Mouse (Mus musculus) liver, embryonic 11.5 days (tissue): ENCODE results near the gene Phf10. TPM values are rescaled to one million over a fixed set of nuclear protein-coding genes. Genes with fewer than 3 reads are reported as not detected.
"Not testable (repeated sequence)": the region's sequence is repeated elsewhere in the genome, so short reads cannot be mapped to it uniquely, and the experiment has no call there.

Experiments
- ATAC-seq: fragments of 200-750 bp; cut with Nextera tagmentation; replicated peaks from 2 replicates; pipeline ENCODE4 v1.8.0; 2017; ENCODE audit warnings: moderate number of reproducible peaks, mild to moderate bottlenecking, moderate TSS enrichment, moderate library complexity; ENCODE audit not compliant: low FRiP score
- DNase-seq: peaks from one replicate; pipeline ENCODE4 v3.0.0-alpha.2; 2017; ENCODE audit warnings: low spot score
- H3K27ac ChIP-seq: fragments of 300-500 bp; sonication (generic); 2 replicates; pipeline ENCODE4 v1.5.1; 2014; ENCODE audit warnings: mild to moderate bottlenecking, low read depth, low read length, control low read depth
- H3K27me3 ChIP-seq: fragments of 300-500 bp; sonication (generic); replicated peaks from 2 replicates; pipeline ENCODE4 v1.6.1; 2014; ENCODE audit warnings: low read length, mixed read lengths; ENCODE audit not compliant: control insufficient read depth, insufficient read depth
- H3K36me3 ChIP-seq: fragments of 300-500 bp; sonication (generic); 2 replicates; pipeline ENCODE4 v1.6.1; 2014; ENCODE audit warnings: mild to moderate bottlenecking, low read length, moderate library complexity, mixed read lengths; ENCODE audit not compliant: control insufficient read depth, insufficient read depth
- H3K4me1 ChIP-seq: fragments of 300-500 bp; sonication (generic); replicated peaks from 2 replicates; pipeline ENCODE4 v1.6.1; 2014; ENCODE audit warnings: low read length, mixed read lengths; ENCODE audit not compliant: control insufficient read depth, insufficient read depth
- H3K4me2 ChIP-seq: fragments of 300-500 bp; sonication (generic); 2 replicates; pipeline ENCODE4 v1.6.1; 2014; ENCODE audit warnings: mild to moderate bottlenecking, control low read depth, moderate library complexity
- H3K4me3 ChIP-seq: fragments of 300-500 bp; sonication (generic); 2 replicates; pipeline ENCODE4 v1.5.1; 2014; ENCODE audit warnings: low read depth, low read length, control low read depth
- H3K9ac ChIP-seq: fragments of 300-500 bp; sonication (generic); 2 replicates; pipeline ENCODE4 v1.6.1; 2014; ENCODE audit warnings: low read depth, low read length, control low read depth
- H3K9me3 ChIP-seq: fragments of 300-500 bp; sonication (generic); 2 replicates; pipeline ENCODE4 v1.6.1; 2016; ENCODE audit warnings: low read length, inconsistent platforms, mixed read lengths; ENCODE audit not compliant: control insufficient read depth
- WGBS: fragments of 180-500 bp; shearing (Covaris S2); extraction: QIAGEN DNeasy Blood & Tissue Kit; methylation state at CpG from one replicate; pipeline ENCODE4 v1.1.7; 2014; 5-methylcytosine and 5-hydroxymethylcytosine counted together
- polyA plus RNA-seq: library from polyadenylated mRNA; unstranded; fragments of >200 nt; fragmentation: Nextera tagmentation; extraction: Ambion mirVana; gene quantifications from 2 replicates; pipeline ENCODE4 v1.2.1, GENCODE M21; 2014

Phf10 gene
- polyA plus RNA-seq, 1 experiment from 2014 or later: 137 TPM

GRCm38 (mm10) chr17:14978362-14979038 lies 17.4 kb upstream of the Phf10 start, which contains the start of the genes 9030025P20Rik and Gm3417:
Gene 9030025P20Rik, plus strand, starts transcription at chr17:14978468.
Gene Gm3417, minus strand, starts transcription at chr17:14978790.
- not testable (repeated sequence) for H3K27ac ChIP-seq, H3K9me3 ChIP-seq, H3K4me1 ChIP-seq, H3K4me3 ChIP-seq, H3K4me2 ChIP-seq, H3K27me3 ChIP-seq, H3K36me3 ChIP-seq, H3K9ac ChIP-seq, DNase-seq
- WGBS: no CpG with 5 or more reads among the region's 60 CpGs
- peak; percentile 95 for ATAC-seq

GRCm38 (mm10) chr17:14977718-14978361 lies 16.8 kb upstream of the Phf10 start:
- not testable (repeated sequence) for H3K36me3 ChIP-seq, H3K27ac ChIP-seq, H3K4me3 ChIP-seq, H3K9me3 ChIP-seq, H3K27me3 ChIP-seq, H3K4me2 ChIP-seq, H3K4me1 ChIP-seq, H3K9ac ChIP-seq, DNase-seq
- ATAC-seq: peak; percentile 64
- WGBS: 7% methylated on average over 4 of the region's 7 CpGs

GRCm38 (mm10) chr17:14968373-14968913 lies 7.4 kb upstream of the Phf10 start:
- H3K27ac ChIP-seq, DNase-seq, H3K4me1 ChIP-seq, H3K27me3 ChIP-seq, H3K4me2 ChIP-seq, H3K9me3 ChIP-seq, H3K36me3 ChIP-seq, H3K4me3 ChIP-seq, H3K9ac ChIP-seq: not testable (repeated sequence)
- WGBS: no CpG with 5 or more reads among the region's 6 CpGs
- ATAC-seq: peak; percentile 87

GRCm38 (mm10) chr17:14961557-14962154 lies 583 bp upstream of the Phf10 start:
- DNase-seq: not testable (repeated sequence)

GRCm38 (mm10) chr17:14960520-14960919 lies 553 bp downstream of the Phf10 start:
- Histone ChIP-seq H3K36me3 (peaks cover 9% of the 10 kb centered on the region; the same call in 1 of the 2 replicates), H3K27ac (peak overlapping the region; percentile 82), H3K4me2 (peak overlapping the region; percentile 82), H3K4me3 (peak overlapping the region; percentile 76), H3K4me1 (peaks cover 19% of the 10 kb centered on the region), H3K27me3 (no peaks in the 10 kb centered on the region), H3K9ac (peak overlapping the region; percentile 88), H3K9me3 (no peaks in the 10 kb centered on the region)
- peak; percentile 7 for ATAC-seq
- peak; percentile 40 for DNase-seq
- under 1% methylated on average over 20 of the region's 23 CpGs for WGBS

More at GRCm38 (mm10) chr17:14961557-14962154, 583 bp upstream of the Phf10 start:
- not testable (repeated sequence) for H3K36me3 ChIP-seq, H3K4me3 ChIP-seq, H3K4me2 ChIP-seq, H3K27me3 ChIP-seq, H3K27ac ChIP-seq, H3K9me3 ChIP-seq, H3K9ac ChIP-seq
- peak; percentile 78 for ATAC-seq
- whole genome bisulfite sequencing: no CpG with 5 or more reads among the region's 44 CpGs
- H3K4me1 ChIP-seq: peaks cover 19% of the 10 kb centered on the region

- 33% methylated on average over 3 of the region's 3 CpGs for WGBS
- peak overlapping the region; percentile 48; the same call in 1 of the 2 replicates for H3K27ac ChIP-seq
- DNase-seq (no peak), ATAC-seq (no peak)
- no peaks in the 10 kb centered on the region for H3K27me3 ChIP-seq
- H3K9ac ChIP-seq: peak overlapping the region; percentile 66
- peaks cover 9% of the 10 kb centered on the region; the same call in 1 of the 2 replicates for H3K36me3 ChIP-seq
- no peaks in the 10 kb centered on the region for H3K9me3 ChIP-seq
- H3K4me2 ChIP-seq: peak overlapping the region; percentile 82
- H3K4me3 ChIP-seq: peak overlapping the region; percentile 76
- H3K4me1 ChIP-seq: peaks cover 19% of the 10 kb centered on the region
Measured at GRCm38 (mm10) chr17:14959979-14960378, 1.1 kb downstream of the Phf10 start.

GRCm38 (mm10) chr17:14958686-14959327 lies 2.3 kb downstream of the Phf10 start:
- ATAC-seq: no peak
- peak overlapping the region; percentile 7; the same call in 1 of the 2 replicates for H3K27ac ChIP-seq
- peaks cover 19% of the 10 kb centered on the region for H3K4me1 ChIP-seq
- WGBS: 66% methylated on average over 5 of the region's 5 CpGs
- no peaks in the 10 kb centered on the region for H3K9me3 ChIP-seq
- peak overlapping the region; percentile 20; the same call in 1 of the 2 replicates for H3K9ac ChIP-seq
- H3K4me3 ChIP-seq: peak overlapping the region; percentile 28; the same call in 1 of the 2 replicates
- no peak for DNase-seq
- H3K4me2 ChIP-seq: peak overlapping the region; percentile 82
- peaks cover 14% of the 10 kb centered on the region for H3K36me3 ChIP-seq
- H3K27me3 ChIP-seq: no peaks in the 10 kb centered on the region

- no peak overlapping the region for H3K27ac ChIP-seq
- no peaks in the 10 kb centered on the region for H3K27me3 ChIP-seq
- DNase-seq: no peak
- ATAC-seq: peak; percentile 63
- WGBS: 71% methylated on average over 8 of the region's 8 CpGs
- H3K9me3 ChIP-seq: no peaks in the 10 kb centered on the region
- H3K4me1 ChIP-seq: peaks cover 9% of the 10 kb centered on the region
- no peak overlapping the region for H3K4me2 ChIP-seq
- H3K36me3 ChIP-seq: peaks cover 36% of the 10 kb centered on the region
- no peak overlapping the region for H3K9ac ChIP-seq
- no peak overlapping the region for H3K4me3 ChIP-seq
Measured at GRCm38 (mm10) chr17:14953452-14953851, 7.6 kb downstream of the Phf10 start.
